In genomic region chr6:108273451-108273850, GRCm38 (mm10) we compare ENCODE assay signal across 24 mouse cellular contexts.
A peak's percentile ranks its signal among the peaks of the same experiment; 100 is the strongest.
DNase-seq lines count a peak whose midpoint lies in the region; ATAC-seq and TF ChIP-seq lines count a peak whose summit lies in the region.
"Had no signal": no experiment of that assay in that cellular context is flagged by ENCODE, and none has a peak within 500 bp of the region (broad histone marks: within the 10 kb centered on the region; RNA-seq: fewer than 3 reads in every experiment).

No protein-coding gene starts in this region.

- H3K4me3 ChIP-seq in heart, embryonic 11.5 days (ENCODE audit: low read depth, low read length), result no peak overlapping the region
- H3K4me3 ChIP-seq in kidney, adult 2 months (ENCODE audit: insufficient read depth, low read depth, low read length), result no peak overlapping the region
- no peak overlapping the region for H3K4me3 ChIP-seq in lung, embryonic 14.5 days (ENCODE audit: low read depth, low read length)
- no peak overlapping the region for H3K4me3 ChIP-seq in lung, postnatal 0 days (ENCODE audit: low read depth, low read length)
- H3K4me3 ChIP-seq in heart, postnatal 0 days (ENCODE audit: low read depth, low read length), result no peak overlapping the region
- H3K4me3 ChIP-seq: embryonic facial prominence, embryonic 10.5 days; limb, embryonic 13.5 days; liver, embryonic 12.5 days had no signal

- H3K9ac ChIP-seq in heart, embryonic 11.5 days (ENCODE audit: low read depth, low read length), result no peak overlapping the region
- no peak overlapping the region for H3K9ac ChIP-seq in lung, embryonic 14.5 days
- no peak overlapping the region for H3K9ac ChIP-seq in lung, postnatal 0 days (replicated peaks; ENCODE audit: low read depth)
- no peak overlapping the region for H3K9ac ChIP-seq in heart, postnatal 0 days (replicated peaks; ENCODE audit: low read depth, low read length)
- H3K9ac ChIP-seq: forebrain, postnatal 0 days; hindbrain, embryonic 14.5 days; limb, embryonic 13.5 days; liver, embryonic 12.5 days had no signal

- H3K4me1 ChIP-seq in heart, embryonic 11.5 days (ENCODE audit: control insufficient read depth, insufficient read depth, low read length), result peaks cover 24% of the 10 kb centered on the region
- peaks cover 32% of the 10 kb centered on the region for H3K4me1 ChIP-seq in kidney, adult 2 months (ENCODE audit: control insufficient read depth, insufficient read depth, low read length)
- H3K4me1 ChIP-seq in lung, embryonic 14.5 days (ENCODE audit: insufficient read depth), result peaks cover 13% of the 10 kb centered on the region
- H3K4me1 ChIP-seq in lung, postnatal 0 days (ENCODE audit: insufficient read depth, low read depth, low read length), result peaks cover 12% of the 10 kb centered on the region
- peaks cover 36% of the 10 kb centered on the region for H3K4me1 ChIP-seq in heart, postnatal 0 days (ENCODE audit: control insufficient read depth, insufficient read depth)

- H3K9me3 ChIP-seq in heart, embryonic 11.5 days (replicated peaks; ENCODE audit: control insufficient read depth, low read length), result no peaks in the 10 kb centered on the region
- H3K9me3 ChIP-seq in lung, embryonic 14.5 days (ENCODE audit: low read depth, low read length), result no peaks in the 10 kb centered on the region
- no peaks in the 10 kb centered on the region for H3K9me3 ChIP-seq in lung, postnatal 0 days (ENCODE audit: low read length)
- H3K9me3 ChIP-seq in heart, postnatal 0 days (replicated peaks; ENCODE audit: control insufficient read depth, low read length), result no peaks in the 10 kb centered on the region
- H3K9me3 ChIP-seq: embryonic facial prominence, embryonic 10.5 days; G1E; limb, embryonic 13.5 days; liver, embryonic 12.5 days had no signal

- H3K4me2 ChIP-seq in heart, embryonic 11.5 days, result peak overlapping the region; percentile 27
- no peak overlapping the region for H3K4me2 ChIP-seq in lung, embryonic 14.5 days
- no peak overlapping the region for H3K4me2 ChIP-seq in lung, postnatal 0 days (replicated peaks; ENCODE audit: low read depth, low read length)
- H3K4me2 ChIP-seq in heart, postnatal 0 days (ENCODE audit: low read depth, low read length), result peak overlapping the region; percentile 24; the same call in 1 of the 2 replicates
- H3K4me2 ChIP-seq: hindbrain, embryonic 14.5 days; limb, embryonic 13.5 days; liver, embryonic 12.5 days; midbrain, embryonic 11.5 days had no signal

- TF ChIP-seq EP300 in lung, postnatal 0 days (IDR thresholded peaks at IDR 0.05), result no peak
- 0 out of 2 replicates have a peak, but pooled peaks have one; percentile 25 for TF ChIP-seq EP300 in heart, postnatal 0 days (IDR thresholded peaks at IDR 0.05; ENCODE audit: low read depth)

- no peak for DNase-seq in heart, adult 9 months (ENCODE audit: low spot score in 2 of 2)
- DNase-seq in kidney, adult 2 months, result no peak
- DNase-seq in kidney, postnatal 14 days, result no peak
- DNase-seq in lung, embryonic 14.5 days, result no peak
- DNase-seq in lung, postnatal 0 days (ENCODE audit: low spot score), result no peak
- no peak for DNase-seq in heart, postnatal 0 days (ENCODE audit: low spot score)
- DNase-seq: adrenal gland, adult 2 months; cerebellum, adult 11-12 months; cerebellum, postnatal 10 days; forebrain, postnatal 0 days; gastrocnemius, postnatal 14 days; kidney, postnatal 25 days; lung, adult 18-20 months; right cerebral cortex, adult 18-20 months; right cerebral cortex, postnatal 4 days; thymus, postnatal 14 days had no signal

- no peak for TF ChIP-seq POLR2A in kidney, adult 2 months (IDR thresholded peaks at IDR 0.05; ENCODE audit: low read depth, low read length)

- TF ChIP-seq CTCF in kidney, adult 2 months (conservative IDR thresholded peaks at IDR 0.05; ENCODE audit: insufficient read depth, insufficient read length, low read depth, low read length), result no peak
- TF ChIP-seq CTCF in lung, embryonic 14.5 days (IDR thresholded peaks at IDR 0.05; ENCODE audit: low read depth), result no peak
- no peak for TF ChIP-seq CTCF in lung, postnatal 0 days (IDR thresholded peaks at IDR 0.05)
- no peak for TF ChIP-seq CTCF in heart, postnatal 0 days (IDR thresholded peaks at IDR 0.05; ENCODE audit: low read depth)

- 33% methylated on average over 7 of the region's 7 CpGs for WGBS in heart, embryonic 11.5 days (ENCODE audit: insufficient replicate concordance)
- 50% methylated on average over 7 of the region's 7 CpGs for WGBS in kidney, adult 2 months
- WGBS in lung, embryonic 14.5 days, result 54% methylated on average over 7 of the region's 7 CpGs
- 67% methylated on average over 7 of the region's 7 CpGs for WGBS in lung, postnatal 0 days
- 13% methylated on average over 7 of the region's 7 CpGs for WGBS in heart, postnatal 0 days

- H3K36me3 ChIP-seq in heart, embryonic 11.5 days (ENCODE audit: control insufficient read depth, insufficient read depth, low read length), result no peaks in the 10 kb centered on the region
- peaks cover 3% of the 10 kb centered on the region; the same call in 1 of the 2 replicates for H3K36me3 ChIP-seq in kidney, adult 2 months (ENCODE audit: control insufficient read depth, insufficient read depth, low read length)
- H3K36me3 ChIP-seq in lung, embryonic 14.5 days (ENCODE audit: insufficient read depth), result no peaks in the 10 kb centered on the region
- H3K36me3 ChIP-seq in lung, postnatal 0 days (ENCODE audit: insufficient read depth, low read length), result no peaks in the 10 kb centered on the region
- no peaks in the 10 kb centered on the region for H3K36me3 ChIP-seq in heart, postnatal 0 days (replicated peaks; ENCODE audit: control insufficient read depth, insufficient read depth, low read length)
- H3K36me3 ChIP-seq: limb, embryonic 13.5 days; liver, embryonic 12.5 days had no signal

- no peak; the same call in 1 of the 2 replicates for ATAC-seq in heart, embryonic 11.5 days (replicated peaks; ENCODE audit: insufficient number of reproducible peaks, low FRiP score, low TSS enrichment)
- no peak for ATAC-seq in lung, embryonic 14.5 days (ENCODE audit: insufficient read depth)
- ATAC-seq in lung, postnatal 0 days, result no peak
- no peak for ATAC-seq in heart, postnatal 0 days (ENCODE audit: insufficient read depth, low read depth)
- ATAC-seq: liver, embryonic 12.5 days; Patski had no signal

- no peaks in the 10 kb centered on the region for H3K27me3 ChIP-seq in heart, embryonic 11.5 days (ENCODE audit: control insufficient read depth, insufficient read depth, low read length)
- no peaks in the 10 kb centered on the region for H3K27me3 ChIP-seq in kidney, adult 2 months (replicated peaks; ENCODE audit: control insufficient read depth, insufficient read depth, low read length)
- no peaks in the 10 kb centered on the region for H3K27me3 ChIP-seq in lung, embryonic 14.5 days (ENCODE audit: insufficient read depth, low read length)
- no peaks in the 10 kb centered on the region for H3K27me3 ChIP-seq in lung, postnatal 0 days (replicated peaks; ENCODE audit: insufficient read depth, low read length)
- H3K27me3 ChIP-seq in heart, postnatal 0 days (ENCODE audit: control insufficient read depth, insufficient read depth, low read length), result no peaks in the 10 kb centered on the region
- H3K27me3 ChIP-seq: limb, embryonic 13.5 days; liver, embryonic 12.5 days; Patski had no signal

- 0 out of 2 replicates have a peak overlapping the region, but pooled peaks have one; percentile 29 for H3K27ac ChIP-seq in heart, embryonic 11.5 days (ENCODE audit: low read depth, low read length)
- peak overlapping the region; percentile 68 for H3K27ac ChIP-seq in kidney, adult 2 months (ENCODE audit: insufficient read depth, low read depth, low read length)
- H3K27ac ChIP-seq in lung, embryonic 14.5 days (ENCODE audit: low read depth), result peak overlapping the region; percentile 34; the same call in 1 of the 2 replicates
- H3K27ac ChIP-seq in lung, postnatal 0 days (ENCODE audit: low read length), result no peak overlapping the region
- peak overlapping the region; percentile 51; the same call in 1 of the 2 replicates for H3K27ac ChIP-seq in heart, postnatal 0 days (ENCODE audit: low read depth)
- H3K27ac ChIP-seq: hindbrain, embryonic 14.5 days; limb, embryonic 13.5 days; liver, embryonic 12.5 days had no signal

Comparison
In these comparisons a context has a peak if more than half of its experiments do, and no peak if none do; other contexts are left out.
1. H3K4me2 ChIP-seq: peak in heart, embryonic 11.5 days (single experiment) and heart, postnatal 0 days (single experiment); none in lung, embryonic 14.5 days (single experiment) and lung, postnatal 0 days (single experiment).